Mouse (Mus musculus) testis, adult 2 months (tissue): ENCODE data around the gene Foxo1.

Experiments
- CTCF ChIP-seq: fragments of 200-500 bp; IDR thresholded peaks from 2 replicates; pipeline ENCODE4 v1.5.1; 2012; ENCODE audit warnings: low read depth, mild to moderate bottlenecking, inconsistent platforms, low read length, moderate library complexity; ENCODE audit not compliant: control insufficient read depth, insufficient read depth, insufficient replicate concordance
- POLR2A ChIP-seq: fragments of 200-500 bp; IDR thresholded peaks from 2 replicates; pipeline ENCODE4 v1.6.1; 2012; ENCODE audit warnings: low read depth, mild to moderate bottlenecking, inconsistent platforms, low read length, moderate library complexity; ENCODE audit not compliant: control insufficient read depth

- no peak for TF ChIP-seq CTCF
- no peak for TF ChIP-seq POLR2A
These were observed 30.5 kb downstream of the Foxo1 start for GRCm38 (mm10) chr3:52298683-52299082.
